Mouse (Mus musculus): ENCODE measurements around the gene Ccdc14.

DNA sequence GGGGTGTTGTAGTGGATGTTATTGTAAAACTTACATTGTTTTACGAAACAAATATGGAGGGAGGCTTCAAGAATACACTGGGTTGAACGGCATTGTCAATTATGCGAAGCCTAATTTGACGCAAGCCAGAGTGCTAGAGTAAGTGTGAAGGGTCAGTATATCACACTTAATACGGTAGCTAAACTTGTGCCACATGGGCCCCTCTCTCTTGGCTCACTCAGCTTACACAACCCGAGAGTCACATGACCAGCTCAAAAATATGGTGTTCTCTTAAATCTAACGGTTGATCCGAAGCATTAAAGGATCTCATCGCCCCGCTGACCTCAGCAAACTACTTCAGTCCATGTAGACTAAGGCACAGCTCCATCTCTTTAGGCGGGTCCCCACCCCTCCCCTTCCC, 32.0 kb upstream of the Ccdc14 start:
- no peak for TF ChIP-seq POLR2A (IDR thresholded peaks at IDR 0.05; ENCODE audit: borderline replicate concordance, low read depth, low read length)
- no peak for TF ChIP-seq CTCF (IDR thresholded peaks at IDR 0.05; ENCODE audit: low read depth, low read length)

Data from bone marrow macrophage, adult 2 months (primary cell).